Mouse (Mus musculus): ENCODE results near the gene Ripor2.

Gene Ripor2

DNA sequence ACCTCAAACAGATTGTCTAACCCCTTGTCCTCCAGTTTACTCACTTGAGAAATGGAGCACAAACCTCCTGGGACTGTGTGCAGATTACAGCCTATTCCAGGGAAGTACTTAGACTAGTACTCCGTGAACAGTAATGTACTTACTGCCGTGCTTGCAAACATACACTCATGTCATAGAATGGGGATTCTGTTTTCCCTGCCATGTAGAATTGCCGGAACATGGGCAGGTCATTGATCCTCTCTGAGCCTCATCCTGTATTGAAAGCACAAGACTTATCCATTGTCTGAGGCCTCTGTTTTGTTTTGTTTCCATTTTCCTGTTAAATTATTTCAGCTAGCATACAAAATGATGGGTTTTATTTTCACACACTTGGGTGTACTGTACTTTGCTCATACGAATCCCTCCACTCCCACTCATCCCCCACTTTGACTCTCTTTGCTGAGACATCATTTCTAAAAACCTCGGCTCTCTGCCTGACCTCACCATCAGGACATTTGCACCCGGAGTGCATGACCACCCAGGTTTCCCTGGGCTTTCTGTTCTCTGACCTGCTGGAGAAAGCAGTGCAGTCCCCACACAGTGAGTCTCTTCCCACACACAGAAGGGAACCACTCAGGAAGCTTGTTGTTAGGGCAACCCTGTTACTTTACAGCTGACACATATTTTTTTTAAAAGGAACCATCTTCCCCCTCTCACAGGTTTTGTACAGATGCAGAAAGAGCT is 35.2 kb downstream of the Ripor2 start:
- no peak for DNase-seq (ENCODE audit: low read depth, low spot score)

GRCm38 (mm10) chr13:24617799-24618130 is 35.8 kb downstream of the Ripor2 start:
- no peak for DNase-seq (ENCODE audit: low read depth, low spot score)

GRCm38 (mm10) chr13:24619711-24620110 is 37.7 kb downstream of the Ripor2 start:
- no peak for DNase-seq (ENCODE audit: low read depth, low spot score)

GRCm38 (mm10) chr13:24620439-24620838 is 38.5 kb downstream of the Ripor2 start:
- DNase-seq (ENCODE audit: low read depth, low spot score), result no peak

DNA sequence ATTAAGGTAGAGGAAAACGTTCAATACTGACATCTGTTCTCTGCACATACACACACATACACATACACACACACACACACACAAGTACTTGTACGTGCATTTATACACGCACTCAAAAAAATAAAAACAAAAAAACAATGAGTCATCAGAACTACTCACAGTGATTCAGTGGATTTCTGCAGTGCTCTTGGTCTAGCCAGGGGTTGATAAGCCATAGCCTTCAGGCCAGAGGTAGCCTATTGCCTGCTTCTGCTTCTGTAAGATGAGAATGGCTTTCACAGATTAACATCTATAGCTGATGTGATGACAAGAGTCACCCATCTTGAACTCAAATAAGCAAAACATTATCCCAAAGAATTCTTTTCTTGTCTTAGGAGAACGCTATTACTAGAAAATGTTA is 41.6 kb downstream of the Ripor2 start:
- DNase-seq (ENCODE audit: low read depth, low spot score), result no peak

DNA sequence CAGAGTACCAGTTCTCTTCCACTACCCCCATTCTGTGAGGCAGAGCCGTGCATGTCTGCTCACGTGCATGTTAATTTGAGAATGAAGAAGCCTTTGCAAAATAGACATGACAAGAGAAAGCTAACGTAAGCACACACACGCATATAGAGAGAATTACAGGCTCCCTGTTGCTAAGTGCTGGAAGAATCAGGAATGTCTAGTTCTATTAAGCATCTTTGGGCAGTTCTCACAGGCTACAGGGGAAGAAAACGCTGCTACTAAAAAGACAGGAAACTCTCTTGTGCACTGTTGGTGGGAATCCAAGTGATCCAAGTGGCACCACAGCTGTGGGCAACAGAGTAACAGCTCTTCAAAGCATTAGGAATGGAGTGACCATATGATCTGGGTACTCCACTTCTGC is 43.1 kb downstream of the Ripor2 start:
- DNase-seq (ENCODE audit: low read depth, low spot score), result no peak

DNA sequence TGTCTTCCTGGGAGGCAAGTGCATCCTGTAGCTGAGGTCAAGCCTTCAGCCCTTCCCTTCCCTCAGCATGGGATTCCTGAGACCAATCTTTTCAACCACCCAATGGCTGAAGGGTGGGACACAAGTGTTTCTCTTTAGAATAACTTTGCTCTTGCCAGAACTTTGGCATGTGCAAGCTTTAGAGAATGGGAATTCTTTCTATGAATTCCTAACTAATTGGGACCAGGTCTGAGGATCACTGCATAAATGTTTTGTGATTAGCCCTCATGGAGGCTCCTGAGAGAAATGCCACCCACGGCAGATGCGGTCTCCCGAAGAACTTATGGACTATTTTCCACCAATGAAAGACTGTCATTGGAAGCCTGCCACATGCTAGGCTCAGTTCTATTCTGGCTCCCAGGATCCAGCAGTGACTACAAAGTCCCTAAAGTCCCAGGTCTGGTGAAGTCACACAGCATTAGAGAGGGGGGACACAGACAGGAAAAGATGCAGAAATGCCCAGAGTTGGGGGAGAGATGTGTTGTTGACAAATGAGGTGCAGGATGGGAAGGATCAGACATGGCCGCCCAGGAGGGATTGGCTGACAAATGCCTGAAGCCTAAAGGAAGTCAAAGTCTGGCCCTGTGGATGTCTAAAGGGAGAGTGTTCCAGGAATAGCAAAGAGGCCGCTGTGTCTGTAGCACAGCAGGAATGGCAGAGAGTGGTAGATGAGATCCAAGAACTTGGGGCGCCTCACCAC is 44.9 kb downstream of the Ripor2 start:
- DNase-seq (ENCODE audit: low read depth, low spot score), result no peak

DNA sequence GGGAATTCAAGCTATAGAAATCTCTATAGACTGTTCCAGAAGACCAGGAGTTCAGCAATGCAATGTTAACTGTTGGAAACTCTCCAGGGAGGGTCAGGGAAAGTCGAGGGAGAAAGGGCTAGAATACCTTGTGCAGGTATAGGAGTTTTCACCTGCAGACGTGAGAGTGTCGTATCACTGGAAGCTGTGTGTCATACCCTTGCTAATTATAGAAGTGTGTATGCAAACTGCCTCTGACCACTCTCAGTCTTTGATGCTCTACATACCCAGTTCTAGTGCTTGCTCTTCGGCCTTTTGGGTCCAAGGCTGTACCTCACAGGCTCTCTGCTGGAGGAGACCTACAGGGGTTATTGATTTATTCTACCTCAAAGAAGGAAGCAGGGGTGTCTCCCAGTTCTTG is 46.2 kb downstream of the Ripor2 start:
- no peak for DNase-seq (ENCODE audit: low read depth, low spot score)

DNA sequence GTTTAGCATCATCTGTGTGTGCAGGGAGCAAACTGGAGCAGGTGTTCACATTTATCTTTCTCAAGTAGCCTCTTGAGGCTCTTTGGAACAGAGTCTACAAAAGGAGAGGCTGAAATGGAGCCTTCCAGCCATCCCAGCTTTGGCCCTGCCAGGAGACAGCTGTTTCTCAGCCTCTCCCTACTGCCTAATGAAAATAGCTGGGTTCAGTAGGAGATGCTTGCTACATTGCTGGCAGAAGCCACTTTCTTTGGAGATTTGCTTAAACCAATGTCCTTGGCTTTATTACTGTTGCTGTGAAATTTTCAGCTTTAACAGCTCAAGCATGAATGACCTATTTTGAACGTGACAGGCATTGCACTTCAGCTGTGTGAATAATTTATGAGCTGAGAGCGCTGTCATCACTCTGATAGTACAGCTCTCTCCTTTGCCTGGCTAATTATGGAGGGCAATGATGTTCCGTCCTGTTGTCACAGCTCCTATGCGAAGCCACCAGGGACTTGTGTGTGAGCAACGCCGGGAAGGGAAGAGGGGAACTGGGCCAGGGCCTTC is 47.2 kb downstream of the Ripor2 start:
- DNase-seq (ENCODE audit: low read depth, low spot score), result no peak

DNA sequence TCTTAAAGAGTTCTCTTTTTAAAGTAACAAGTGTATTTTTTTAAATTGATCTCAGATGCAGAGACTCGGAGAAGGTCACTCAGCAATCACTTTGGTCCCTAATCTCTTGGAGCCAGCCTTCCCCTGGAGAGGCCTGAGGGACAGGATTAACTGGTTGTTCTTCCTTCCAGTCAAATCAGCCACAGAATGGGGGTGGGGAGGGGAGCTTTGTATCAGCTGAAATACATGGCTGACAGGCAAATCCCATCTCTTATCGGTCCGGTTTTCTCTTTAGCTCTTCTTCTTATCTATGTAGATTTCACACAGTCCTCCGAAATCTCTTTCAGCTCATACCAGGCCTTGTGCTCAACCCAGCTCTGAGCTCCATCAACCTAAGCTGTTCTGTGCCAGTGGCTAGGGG is 48.4 kb downstream of the Ripor2 start:
- no peak for DNase-seq (ENCODE audit: low read depth, low spot score)

GRCm38 (mm10) chr13:24632988-24633577 is 51.1 kb downstream of the Ripor2 start:
- DNase-seq (ENCODE audit: low read depth, low spot score), result no peak

GRCm38 (mm10) chr13:24634346-24635120 is 52.5 kb downstream of the Ripor2 start:
- no peak for DNase-seq (ENCODE audit: low read depth, low spot score)

- DNase-seq (ENCODE audit: low read depth, low spot score), result no peak
Measured at GRCm38 (mm10) chr13:24638371-24639214, 56.6 kb downstream of the Ripor2 start.

GRCm38 (mm10) chr13:24639215-24640165 is 57.5 kb downstream of the Ripor2 start:
- no peak for DNase-seq (ENCODE audit: low read depth, low spot score)

- DNase-seq (ENCODE audit: low read depth, low spot score), result no peak
Measured at GRCm38 (mm10) chr13:24640166-24640560, 58.2 kb downstream of the Ripor2 start.

GRCm38 (mm10) chr13:24640836-24641385 is 58.9 kb downstream of the Ripor2 start:
- no peak for DNase-seq (ENCODE audit: low read depth, low spot score)

DNA sequence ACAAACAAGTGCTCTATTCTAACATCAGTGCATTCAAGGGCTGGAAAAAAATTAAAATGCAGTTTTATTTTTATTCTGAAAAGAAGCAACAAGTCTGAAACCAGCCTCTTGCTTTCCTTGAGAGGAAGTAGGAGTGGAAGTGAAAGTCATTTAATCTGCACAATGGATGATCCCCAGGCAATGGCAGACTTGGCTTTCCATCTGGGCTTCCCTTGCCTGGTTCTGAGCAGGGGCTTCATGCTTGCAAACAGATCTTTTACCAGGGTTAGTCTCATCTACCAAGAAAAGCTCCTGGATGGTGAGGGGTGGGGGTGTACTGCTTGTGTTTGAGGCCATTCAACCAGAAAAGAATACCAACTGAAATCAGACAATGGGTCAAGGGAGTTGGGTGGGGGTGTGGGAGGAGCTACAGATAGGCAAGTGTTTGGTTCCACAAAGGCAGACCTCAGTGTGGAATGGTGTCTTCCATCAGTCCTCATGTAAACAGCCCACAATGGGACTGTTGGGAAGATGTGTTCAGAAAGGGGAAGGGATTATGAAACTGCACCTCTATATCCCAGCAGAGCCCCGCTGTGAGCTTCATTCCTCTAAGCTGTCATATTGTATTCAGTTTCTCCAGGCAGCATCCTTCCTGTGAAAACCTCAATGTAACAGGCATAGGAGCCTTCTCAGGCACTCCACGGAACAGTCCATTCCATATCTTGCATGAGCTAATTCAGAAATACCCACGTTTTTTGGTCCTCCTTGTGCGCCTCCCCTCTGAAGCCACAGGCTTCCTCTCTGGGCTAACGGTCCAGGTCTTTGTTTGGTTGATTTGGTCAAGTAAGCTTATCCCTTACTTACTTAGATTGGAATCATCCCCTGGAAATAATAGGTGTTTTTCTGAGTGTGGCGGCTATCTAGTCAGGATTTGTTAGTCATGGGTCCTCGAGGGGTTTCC is 59.8 kb downstream of the Ripor2 start:
- DNase-seq (ENCODE audit: low read depth, low spot score), result no peak

DNA sequence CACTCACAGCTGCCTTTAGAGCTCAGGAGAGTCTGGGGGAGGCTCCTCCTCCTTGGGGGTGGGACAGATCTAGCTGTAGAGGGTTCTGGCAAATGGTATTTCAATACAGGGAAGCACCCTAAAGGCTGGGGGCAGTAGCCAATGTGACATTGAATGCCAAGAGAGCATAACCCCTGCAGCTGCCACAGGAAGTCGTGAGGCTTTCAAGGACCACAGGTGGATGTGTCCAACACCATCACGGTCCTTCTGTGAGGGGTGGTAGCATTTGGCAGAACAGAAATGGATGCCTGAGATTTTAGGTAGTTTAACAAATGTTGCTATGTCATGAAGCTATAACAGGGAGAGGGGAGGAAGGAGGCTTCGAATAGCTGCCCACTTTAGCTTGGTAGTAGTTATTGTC is 63.2 kb downstream of the Ripor2 start:
- no peak for DNase-seq (ENCODE audit: low read depth, low spot score)
